Mouse (Mus musculus) T-helper 2 cell (primary cell): ENCODE results near the gene Asb8.

ENCODE experiments used
- in situ Hi-C: fragments of 300-600 bp; cut with MboI, MseI; formaldehyde crosslinking; loops from one replicate; pipeline ENCODE4 v1.15.1; 2025; ENCODE audit warnings: high pct_unique_total_duplicates

Asb8 gene

DNA sequence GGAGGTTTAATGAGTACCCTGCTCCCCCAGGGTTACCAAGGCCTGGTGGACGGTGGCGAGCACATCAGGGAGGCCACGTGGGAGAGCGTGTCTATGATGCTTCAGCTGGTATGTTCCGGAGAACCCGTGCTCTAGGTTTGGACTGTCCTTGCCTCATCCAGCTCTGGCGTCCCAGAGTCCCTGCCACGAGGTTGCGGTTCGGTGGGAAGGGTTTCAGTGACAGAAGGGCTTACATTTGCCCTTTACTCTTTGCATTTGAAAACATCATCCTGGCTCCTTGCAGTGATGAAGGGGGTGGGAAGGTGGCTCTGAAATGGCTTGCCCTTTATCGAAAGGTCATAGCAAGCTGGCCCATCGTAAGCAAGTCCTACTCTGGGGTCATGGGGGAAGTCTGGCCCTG lies 46.1 kb downstream of the Asb8 start:
- in situ Hi-C loops: no loop called here

DNA sequence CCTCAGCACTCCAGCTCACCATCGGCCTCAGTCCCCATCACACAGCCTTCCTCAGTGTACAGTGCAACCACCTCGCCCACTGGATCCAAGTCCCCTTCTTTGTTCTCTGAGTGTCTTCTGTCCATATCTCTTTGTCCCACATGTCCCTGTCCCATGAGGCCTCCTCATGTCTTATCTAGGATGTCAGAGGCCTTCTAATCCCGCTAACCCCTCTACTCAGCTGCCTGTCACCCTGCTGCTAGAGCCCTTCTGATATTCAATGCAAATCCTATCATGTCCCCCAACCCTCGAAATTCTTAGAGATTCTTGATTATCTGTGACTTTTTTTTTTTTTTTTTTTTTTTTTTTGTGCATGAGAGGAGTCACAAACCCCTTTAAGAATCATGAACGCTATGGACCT lies 49.1 kb downstream of the Asb8 start:
- in situ Hi-C loops: no loop called here

DNA sequence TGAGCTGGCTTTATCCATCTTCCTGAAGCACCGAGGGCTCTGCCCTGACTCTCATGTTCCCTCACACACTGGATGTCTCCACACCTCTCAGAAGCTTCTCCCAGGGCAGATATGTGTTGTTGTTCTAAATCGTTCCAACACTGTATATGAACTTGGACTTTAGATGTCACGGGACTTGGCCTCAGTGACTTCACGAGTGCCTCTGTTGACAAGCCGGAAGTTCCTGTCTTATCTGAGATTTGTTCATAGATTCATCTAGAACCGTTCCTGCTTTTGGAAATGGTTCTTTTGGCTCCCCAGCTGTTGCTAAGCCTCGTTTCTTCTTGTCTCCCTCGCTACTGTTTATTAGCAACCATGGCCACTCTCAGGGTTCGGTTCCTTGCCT lies 49.7 kb downstream of the Asb8 start:
- in situ Hi-C loops: no loop called here

DNA sequence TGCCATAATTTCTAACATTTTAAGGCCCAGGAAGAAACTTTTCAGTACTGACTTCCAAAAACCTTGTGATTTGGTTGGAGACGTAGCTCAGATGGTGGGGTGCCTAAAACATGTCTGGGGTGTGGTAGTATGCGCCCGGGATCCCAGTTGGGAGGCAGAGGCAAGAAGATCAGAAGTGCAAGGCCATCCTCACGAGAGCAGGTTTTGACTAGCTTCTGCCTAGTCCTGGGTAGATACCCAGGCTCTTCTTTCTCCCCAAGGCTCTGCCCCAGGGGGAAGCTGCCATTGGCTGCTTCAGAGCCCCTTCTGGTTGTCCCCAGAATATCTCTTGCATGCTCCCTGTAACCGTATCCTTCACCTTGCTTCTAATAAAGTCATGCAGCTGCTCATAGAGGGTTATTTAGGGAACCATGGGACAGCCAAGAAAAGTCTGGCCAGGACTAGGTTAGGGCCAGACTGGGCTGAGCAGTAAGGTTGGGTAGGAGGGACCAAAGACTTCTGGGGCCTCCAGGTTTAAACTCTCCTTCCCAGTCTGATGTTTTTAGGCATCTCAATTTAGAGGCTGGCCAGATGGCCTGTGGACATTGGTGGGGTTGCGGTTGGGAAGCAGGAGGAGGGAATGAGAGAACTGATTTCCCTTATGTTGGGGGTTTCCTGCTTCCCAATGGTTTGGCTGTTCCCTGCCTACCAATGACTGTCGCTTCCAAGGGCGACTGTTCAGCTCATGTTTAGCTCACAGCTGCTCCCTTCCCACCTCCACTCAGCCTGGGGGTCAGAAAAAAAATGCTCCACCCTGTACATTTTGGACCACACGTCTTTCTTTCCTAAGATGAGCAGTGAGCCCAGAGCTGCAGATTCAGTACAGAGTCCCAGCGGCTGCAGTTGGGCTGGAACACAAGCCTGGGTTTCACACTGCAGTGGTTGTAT lies 50.3 kb downstream of the Asb8 start:
- in situ Hi-C loops: no loop called here

DNA sequence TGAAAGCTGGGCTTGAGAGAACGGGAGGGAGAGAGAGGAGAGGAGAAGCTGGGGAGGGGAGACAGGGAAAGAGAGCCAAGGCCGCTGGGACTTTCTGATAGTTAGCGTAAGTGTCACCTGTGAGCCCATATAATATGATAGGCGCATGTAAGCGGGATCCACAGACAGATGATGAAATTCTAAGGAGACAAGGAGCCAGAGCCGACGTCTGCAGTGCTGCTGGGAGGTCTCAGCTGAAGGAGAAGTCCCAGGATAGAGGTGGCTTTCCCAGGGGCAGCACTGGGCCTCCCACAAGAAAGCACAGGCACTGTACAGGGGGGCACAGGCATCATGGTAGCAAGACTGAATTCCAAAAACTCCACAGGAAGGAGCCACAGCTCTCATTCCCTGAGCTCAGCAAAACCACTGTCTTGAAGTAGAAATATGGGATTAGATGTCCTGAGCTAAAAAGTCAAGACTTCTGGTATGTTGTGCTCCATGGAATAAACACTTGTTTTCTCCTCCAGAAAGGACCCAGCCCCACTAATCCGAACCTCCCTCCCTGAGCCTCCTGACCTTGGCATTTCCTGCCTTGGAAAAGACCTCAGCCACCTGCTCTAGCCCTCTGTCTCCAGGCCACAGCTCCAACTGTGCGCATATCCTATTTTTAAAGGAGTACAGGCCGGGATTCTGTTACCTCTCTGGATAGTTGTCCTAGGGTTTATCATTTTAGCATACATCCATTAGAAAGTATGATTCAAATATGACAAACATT lies 51.1 kb downstream of the Asb8 start:
- in situ Hi-C loops: no loop called here

DNA sequence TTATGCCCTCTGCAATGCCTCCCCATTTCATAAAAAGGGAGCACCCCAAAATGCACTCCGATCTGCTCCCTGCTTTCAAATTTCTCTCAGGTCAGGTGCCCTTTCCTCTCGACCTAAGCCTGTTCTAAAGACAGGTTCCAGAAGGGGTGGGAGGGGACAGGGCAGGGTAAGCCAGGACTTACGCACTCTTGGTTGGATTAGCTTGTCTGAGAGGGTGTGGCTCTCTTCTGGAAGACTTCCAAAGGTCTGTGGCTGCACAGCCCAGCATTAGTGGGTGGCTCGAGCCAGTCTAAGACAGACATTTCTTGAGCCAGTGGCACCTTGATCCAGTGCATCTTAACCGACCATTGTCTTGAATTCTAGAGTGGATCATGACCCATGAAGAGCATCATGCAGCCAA lies 53.6 kb downstream of the Asb8 start:
- in situ Hi-C loops: no loop called here

DNA sequence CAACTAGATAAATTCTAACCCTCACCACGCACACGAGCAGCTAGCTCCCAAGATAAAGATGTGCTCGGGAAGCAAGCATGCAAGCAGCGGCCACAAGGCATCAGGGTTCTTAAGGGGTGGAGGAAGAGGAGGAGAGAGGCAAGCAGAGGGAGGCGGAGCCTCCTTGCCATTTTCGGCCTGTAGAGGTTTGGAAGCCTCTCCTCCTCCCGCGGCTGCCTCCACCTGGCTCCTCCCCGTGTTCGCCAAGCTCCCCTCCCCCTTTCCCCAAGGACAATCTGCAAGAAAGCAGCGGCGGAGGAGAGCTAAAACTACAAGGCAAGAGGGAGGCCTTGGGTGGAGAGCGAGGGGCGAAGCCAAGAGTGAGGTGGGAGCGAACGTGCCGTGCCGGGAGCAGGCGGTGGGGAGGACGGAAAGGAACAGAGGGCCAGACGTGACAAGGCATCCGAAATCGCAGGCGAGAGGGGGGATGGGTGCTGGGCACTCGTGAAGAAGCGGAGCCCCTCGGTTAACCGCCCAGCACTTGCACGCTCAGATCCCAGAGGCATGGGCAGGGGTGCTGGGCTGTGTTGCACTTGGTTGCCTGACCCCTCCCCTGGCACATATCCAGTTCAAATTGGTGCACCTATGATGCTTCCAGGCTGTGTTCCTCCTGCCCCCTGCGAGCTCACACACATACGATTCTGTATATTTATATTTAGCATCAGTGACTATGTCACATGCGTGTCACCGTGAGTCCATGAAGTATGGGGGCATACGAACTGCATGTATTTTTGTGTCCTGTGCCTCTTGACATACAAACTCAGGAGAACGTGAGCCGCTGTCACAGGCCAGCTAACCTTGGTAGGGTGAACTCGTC lies 56.9 kb downstream of the Asb8 start:
- in situ Hi-C loops: no loop called here

DNA sequence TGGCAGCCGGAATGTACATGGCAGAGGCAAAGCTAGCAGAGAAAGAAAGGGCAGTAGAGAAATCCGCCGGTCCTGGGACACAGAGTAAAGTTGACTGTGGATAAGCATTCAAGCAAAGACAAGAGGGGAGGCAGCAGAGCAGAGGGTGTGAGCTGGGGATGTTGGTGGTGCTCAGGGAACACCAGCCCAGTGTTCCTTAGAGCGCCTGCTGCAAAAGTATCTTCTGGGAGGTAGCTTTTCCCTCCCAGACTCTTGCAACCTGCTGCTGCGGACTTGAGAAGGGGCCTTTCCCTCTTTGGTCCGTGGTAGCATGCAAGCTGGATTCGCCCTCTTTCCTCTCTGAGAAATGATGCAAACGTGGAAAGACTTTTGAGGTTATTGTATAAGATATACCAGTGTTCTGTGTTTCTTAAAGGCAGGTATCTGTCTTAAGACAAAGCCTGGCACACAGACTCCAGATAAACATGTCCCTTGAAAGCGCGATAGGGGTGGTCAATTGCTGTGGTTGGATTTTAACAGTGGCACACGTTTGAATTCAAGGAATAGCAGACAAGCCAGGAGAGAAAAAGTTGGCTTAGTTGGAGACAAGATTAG lies 57.6 kb downstream of the Asb8 start:
- in situ Hi-C loops: no loop called here

DNA sequence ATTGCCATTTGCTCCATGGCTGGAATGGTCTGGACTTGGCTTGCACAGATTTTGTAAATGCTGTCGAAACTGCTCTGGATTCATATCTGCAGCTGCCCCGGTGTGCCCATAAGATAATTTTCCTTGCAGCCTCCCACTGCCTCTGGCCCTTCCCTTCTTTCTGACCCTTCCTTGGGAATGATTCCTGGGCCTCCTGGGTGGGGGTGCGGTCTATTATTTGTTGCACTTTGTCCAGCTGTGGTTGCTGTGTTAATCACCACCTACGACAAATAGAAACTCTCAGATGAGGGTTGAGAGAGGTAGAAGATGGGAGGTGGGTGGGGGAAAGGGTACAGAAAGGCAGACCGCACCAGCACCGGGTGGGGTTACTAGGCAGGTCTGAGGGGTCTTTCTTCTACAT lies 58.2 kb downstream of the Asb8 start:
- in situ Hi-C loops: no loop called here

DNA sequence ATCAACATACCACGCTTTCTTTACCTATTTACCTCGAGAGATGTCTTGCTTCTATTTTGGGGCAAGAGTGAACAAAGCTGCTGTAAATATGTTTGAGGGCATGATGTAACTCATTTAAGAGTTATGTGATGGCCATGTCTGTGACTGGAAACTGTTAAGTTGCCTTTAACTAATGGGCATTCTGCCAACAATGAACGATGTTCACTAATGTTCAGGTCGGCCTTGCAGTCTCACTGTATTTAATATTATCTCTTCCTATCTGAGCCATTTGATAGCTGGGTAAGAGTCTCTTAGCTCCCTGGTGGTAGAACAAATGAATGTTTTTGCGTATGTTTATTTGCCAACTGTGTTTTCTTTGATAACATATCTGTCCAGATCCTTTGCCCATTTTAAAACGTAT lies 58.9 kb downstream of the Asb8 start:
- in situ Hi-C loops: no loop called here

DNA sequence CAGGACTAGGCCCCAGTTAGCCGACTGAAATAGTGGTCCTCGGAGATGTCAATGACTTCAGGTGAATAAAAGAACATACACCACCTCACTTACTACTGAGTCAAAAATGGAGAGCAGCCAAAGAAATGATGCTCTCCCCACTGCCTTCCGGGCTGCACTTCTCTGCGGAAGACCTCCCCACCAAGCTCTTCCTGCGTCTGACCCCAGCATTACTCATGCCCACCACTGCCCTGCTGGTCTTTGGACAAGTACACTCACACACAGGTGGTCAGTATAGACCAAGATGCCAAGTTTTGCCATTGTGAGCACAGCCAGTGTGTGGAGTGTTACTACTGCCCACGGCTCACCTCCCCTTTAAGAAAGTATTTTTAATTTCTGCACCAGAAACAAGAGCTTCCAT lies 63.0 kb downstream of the Asb8 start:
- in situ Hi-C loops: no loop called here

DNA sequence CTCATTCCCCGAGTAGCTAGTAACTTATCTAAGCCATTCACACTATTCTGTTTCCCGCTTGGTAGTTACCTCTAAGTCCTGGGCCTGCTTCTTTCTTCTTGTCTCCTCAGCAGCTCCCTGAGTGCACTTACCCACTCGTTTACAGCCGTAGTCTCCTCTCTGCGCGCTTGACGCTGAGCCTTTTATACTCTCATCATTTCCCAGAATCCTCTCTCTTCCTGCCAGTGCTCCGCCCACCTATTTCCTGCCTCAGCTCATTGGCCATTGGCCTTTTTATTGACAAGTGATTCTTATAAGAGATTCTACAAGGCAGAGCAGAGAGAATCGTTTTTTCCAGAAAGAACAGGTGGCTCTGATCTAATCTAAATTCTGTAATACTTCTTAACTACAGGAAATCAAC lies 66.9 kb downstream of the Asb8 start:
- in situ Hi-C loops: loop anchor here (5.0 kb wide), 1 partner anchor 41 kb away; no protein-coding TSS in a partner anchor

DNA sequence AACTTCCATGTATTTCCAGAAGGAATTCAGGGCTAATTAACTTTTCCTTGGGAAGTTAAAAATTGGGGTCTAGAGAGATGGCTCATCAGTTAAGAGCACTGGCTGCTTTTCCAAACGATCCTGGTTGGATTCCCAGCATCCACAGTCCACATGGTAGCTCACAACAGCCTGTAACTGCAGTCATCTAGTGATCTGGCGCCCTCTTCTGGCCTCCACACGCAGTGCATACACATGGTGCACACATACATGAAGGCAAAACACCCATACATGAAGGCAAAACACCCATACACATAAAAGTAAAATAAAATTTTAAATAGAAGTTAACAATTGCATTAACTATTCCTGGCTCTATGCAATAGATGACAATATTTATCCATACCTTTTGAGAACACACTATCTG lies 68.5 kb downstream of the Asb8 start:
- in situ Hi-C loops: loop anchor here (5.0 kb wide), 1 partner anchor 40 kb away; no protein-coding TSS in a partner anchor

DNA sequence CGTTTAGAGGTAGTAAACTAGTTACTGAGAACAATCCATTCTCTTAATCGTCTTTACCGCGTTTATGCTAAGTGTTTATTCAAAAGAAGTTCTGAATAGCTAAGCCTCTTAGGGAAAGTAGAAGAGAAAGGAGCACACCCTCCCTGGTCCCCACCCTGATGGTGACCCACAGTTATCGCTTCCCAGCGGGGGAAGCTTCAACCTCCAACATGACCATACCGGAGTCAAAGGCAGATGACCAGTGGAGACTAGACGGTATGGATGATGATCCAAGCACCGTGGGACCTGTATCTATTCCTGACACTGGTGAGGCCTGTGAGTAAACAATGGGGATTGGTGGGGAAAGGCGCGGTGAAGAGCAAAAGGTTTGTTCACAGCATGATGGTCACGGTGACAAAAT lies 70.5 kb downstream of the Asb8 start:
- in situ Hi-C loops: loop anchor here (5.0 kb wide), 2 partner anchors 38 to 57 kb away; no protein-coding TSS in a partner anchor

DNA sequence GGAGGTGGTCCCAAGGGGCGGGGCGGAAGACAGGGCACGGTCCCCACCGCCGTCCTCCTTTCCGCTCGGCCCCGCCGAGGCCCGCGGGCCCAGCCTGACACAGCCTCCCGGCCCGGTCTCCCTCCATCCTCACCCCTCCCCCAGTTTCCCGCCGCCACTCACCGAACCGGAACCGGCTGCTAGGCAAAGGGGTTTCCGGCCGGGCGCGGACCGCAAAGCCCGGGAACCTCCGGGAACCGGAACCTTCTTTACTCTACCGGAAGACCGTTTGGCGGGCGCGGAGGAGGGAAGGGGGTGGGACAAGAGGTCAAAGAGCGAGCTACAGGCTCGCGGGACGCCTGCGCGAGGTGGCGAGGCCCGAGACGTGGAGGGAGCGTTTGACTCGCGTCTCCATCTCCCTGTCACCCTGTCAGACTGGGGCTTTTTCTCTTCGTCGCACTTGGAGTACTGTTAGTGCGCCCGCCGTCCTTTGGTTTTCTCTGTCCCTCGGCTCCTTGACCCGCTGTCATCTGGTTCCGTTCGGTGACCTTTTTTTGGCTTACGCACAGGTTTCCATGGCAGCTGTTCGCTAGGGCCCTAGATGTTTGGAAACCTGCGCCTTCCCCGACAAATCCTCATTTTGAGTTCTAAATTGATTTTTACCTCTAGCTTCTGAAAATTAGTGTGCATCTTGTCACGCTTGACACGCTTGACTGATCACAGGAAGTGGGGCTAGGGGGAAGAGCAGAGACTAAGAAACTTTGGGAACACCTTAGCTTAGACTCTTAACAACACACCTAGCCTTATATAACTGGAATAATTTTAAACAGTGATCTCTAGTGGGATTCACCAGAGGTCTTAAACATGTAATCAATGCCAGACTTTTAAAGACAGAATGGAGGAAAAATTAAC lies 72.1 kb downstream of the Asb8 start, which contains the start of gene Senp1:
Gene Senp1, minus strand, starts transcription at position 624 of the 891 bp plus-strand sequence.
- in situ Hi-C loops: loop anchor here (5.0 kb wide), 1 partner anchor 59 kb away; no protein-coding TSS in a partner anchor

DNA sequence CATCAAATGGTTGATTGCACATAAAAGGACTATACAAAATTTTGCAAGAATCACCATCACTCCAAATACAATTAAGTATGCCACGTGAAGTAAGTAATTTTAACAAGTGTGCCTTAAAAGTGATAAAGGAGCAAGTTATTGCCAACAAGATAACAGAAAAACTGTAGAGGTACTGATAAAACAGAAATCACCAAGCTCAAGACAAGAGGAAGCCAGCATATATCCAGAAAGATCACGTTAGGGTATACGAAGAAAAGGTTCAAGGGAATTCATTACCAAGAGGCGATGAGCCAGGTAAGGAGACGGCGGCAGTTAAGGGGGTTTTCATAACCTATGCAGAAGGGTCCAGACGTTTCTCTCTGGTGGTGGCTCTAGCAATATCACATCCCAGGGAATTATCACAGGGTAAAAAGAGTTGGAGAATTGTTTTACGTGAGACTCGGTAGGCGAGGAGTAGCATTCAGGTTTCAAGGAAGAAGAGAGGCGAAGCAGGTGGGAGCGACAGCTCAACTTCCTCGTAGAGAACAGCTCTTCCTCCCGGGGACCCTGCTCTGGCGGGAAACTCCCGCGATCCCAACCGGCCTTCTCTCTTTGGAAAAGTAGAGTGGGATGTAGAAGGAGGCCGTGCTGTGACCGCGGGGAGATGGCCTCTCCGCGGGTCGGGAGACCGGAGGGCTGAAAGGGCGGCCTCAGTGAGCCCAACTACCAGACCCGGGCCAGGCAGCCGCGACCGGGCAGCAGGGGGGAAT lies 72.9 kb downstream of the Asb8 start, which contains the start of gene Pfkm:
Gene Pfkm, plus strand, starts transcription at position 218 of the 749 bp plus-strand sequence.
- in situ Hi-C loops: loop anchor here (5.0 kb wide), 1 partner anchor 60 kb away; no protein-coding TSS in a partner anchor

DNA sequence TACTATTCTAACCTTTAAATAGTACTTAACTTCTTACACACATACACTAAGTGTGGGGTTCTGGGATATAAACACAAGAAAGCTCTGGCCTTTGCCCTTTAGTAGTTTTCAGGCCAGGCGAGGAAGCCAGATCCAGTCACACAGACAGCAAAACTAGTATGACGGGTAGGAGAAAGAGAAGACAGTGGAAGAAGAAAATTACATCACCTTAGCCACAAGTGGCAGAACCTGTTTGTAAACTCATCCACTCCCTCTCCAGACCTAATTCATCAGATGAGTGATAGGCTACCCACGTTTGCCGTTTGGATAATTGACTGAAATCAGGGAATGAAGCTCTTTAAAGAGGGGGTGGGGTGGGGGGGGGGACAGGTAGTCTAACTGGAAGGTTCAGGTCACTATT lies 73.6 kb downstream of the Asb8 start:
- in situ Hi-C loops: loop anchor here (5.0 kb wide), 1 partner anchor 60 kb away; no protein-coding TSS in a partner anchor

DNA sequence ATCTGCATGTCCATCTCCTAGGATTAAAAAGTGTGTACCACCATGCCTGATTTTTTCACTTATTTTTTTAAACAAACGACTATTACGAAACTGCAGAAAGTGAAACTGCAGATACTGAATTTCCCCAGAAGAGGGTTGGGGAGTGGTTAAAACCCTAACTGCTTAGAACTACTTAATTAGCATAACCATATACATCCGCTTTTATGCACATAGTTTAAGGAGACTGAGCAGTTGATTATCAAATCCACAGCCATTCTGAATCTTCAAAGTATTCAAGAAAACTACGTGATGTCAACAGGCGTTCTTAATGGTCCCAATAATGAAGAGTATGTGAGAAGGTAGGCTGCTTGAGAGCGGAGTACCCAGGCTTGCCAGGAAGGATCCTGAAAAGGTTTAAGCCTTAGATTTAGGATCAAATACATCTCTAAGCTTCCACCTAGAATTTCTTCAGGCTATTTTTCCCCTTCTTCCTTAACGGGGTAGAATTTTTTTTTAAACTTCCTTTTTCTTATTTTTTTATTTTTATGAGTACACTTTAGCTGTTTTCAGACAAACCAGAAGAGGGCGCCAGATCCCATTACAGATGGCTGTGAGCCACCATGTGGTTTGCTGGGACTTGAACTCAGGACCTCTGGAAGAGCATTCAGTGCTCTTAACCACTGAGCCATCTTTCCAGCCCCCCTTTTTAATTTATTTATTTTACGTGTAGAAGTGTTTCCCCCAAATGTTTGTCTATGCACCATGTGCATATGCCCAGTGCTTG lies 75.8 kb downstream of the Asb8 start:
- in situ Hi-C loops: loop anchor here (5.0 kb wide), 1 partner anchor 63 kb away; no protein-coding TSS in a partner anchor
